Mouse (Mus musculus) testis, postnatal 10 days (tissue): ENCODE measurements around the gene Sult4a1.

Source experiments
- DNase-seq: peaks from one replicate; pipeline ENCODE4 v3.0.0; 2021; ENCODE audit warnings: low spot score

Sult4a1 gene

GRCm38 (mm10) chr15:84037067-84037466 is 68.5 kb downstream of the Sult4a1 start:
- no peak for DNase-seq
